Mouse (Mus musculus) G1E (cell line): Measurements from ENCODE around the gene Gm9945. TPM values are rescaled to one million over a fixed set of nuclear protein-coding genes. Genes with fewer than 3 reads are reported as not detected.

Experiments
- ATAC-seq: 2 replicates; pipeline ENCODE4 v1.8.0; 2016; ENCODE audit warnings: mild to moderate bottlenecking; ENCODE audit not compliant: insufficient number of reproducible peaks, poor library complexity, low FRiP score, severe bottlenecking; ENCODE audit errors: extremely low read depth
- DNase-seq: peaks from one replicate; pipeline ENCODE4 v3.0.0; 2012; ENCODE audit warnings: low spot score
- H3K27me3 ChIP-seq: 2 replicates; pipeline ENCODE4 v1.6.1; 2012; ENCODE audit warnings: mild to moderate bottlenecking, low read length, inconsistent platforms; ENCODE audit not compliant: insufficient read depth
- H3K36me3 ChIP-seq: replicated peaks from 2 replicates; pipeline ENCODE3; 2012; ENCODE audit warnings: mild to moderate bottlenecking, inconsistent platforms
- H3K4me1 ChIP-seq: 2 replicates; pipeline ENCODE4 v1.6.1; 2012; ENCODE audit warnings: low read depth, low read length, inconsistent platforms, mixed read lengths; ENCODE audit not compliant: insufficient read depth
- H3K4me3 ChIP-seq: 2 replicates; pipeline ENCODE4 v1.5.1; 2012; ENCODE audit warnings: low read depth, mild to moderate bottlenecking, inconsistent platforms, low read length, moderate library complexity, mixed read lengths
- H3K9me3 ChIP-seq: replicated peaks from 2 replicates; pipeline ENCODE4 v1.6.1; 2012; ENCODE audit warnings: inconsistent platforms
- CTCF ChIP-seq: IDR thresholded peaks from 2 replicates; pipeline ENCODE4 v1.5.1; 2012; ENCODE audit warnings: low read depth, low read length, inconsistent platforms, mixed read lengths
- GATA1 ChIP-seq: IDR thresholded peaks from 2 replicates; pipeline ENCODE4 v1.6.1; 2012; ENCODE audit warnings: borderline replicate concordance, low read length, inconsistent platforms, mixed read lengths
- GATA2 ChIP-seq: IDR thresholded peaks from 2 replicates; pipeline ENCODE4 v1.6.1; 2012; ENCODE audit warnings: low read depth, low read length, inconsistent platforms, borderline replicate concordance
- POLR2AphosphoS5 ChIP-seq: IDR thresholded peaks from 2 replicates; pipeline ENCODE4 v1.6.1; 2012; ENCODE audit warnings: low read depth, low read length, inconsistent platforms; ENCODE audit not compliant: insufficient replicate concordance
- TAL1 ChIP-seq: conservative IDR thresholded peaks from 2 replicates; pipeline ENCODE4 v1.6.1; 2012; ENCODE audit warnings: low read depth, low read length, inconsistent platforms, mixed read lengths
- polyA plus RNA-seq: library from polyadenylated mRNA; stranded (reverse); fragments of >175 nt; gene quantifications from 2 replicates; pipeline ENCODE4 v1.2.3, GENCODE M21; 2012
- total RNA-seq, 2 experiments: library from RNA; stranded (forward) in 1 of 2; stranded (reverse) in 1 of 2; fragments of 200-1000 nt in 1 of 2; fragments of >200 nt in 1 of 2; fragmentation: Nextera tagmentation in 1 of 2; gene quantifications; 2 replicates each; pipeline ENCODE4 v1.2.3; 2014 to 2017

Gene Gm9945
- total and polyA plus RNA-seq, 3 experiments = 0.27 to 0.76 TPM; not detected in 1

DNA sequence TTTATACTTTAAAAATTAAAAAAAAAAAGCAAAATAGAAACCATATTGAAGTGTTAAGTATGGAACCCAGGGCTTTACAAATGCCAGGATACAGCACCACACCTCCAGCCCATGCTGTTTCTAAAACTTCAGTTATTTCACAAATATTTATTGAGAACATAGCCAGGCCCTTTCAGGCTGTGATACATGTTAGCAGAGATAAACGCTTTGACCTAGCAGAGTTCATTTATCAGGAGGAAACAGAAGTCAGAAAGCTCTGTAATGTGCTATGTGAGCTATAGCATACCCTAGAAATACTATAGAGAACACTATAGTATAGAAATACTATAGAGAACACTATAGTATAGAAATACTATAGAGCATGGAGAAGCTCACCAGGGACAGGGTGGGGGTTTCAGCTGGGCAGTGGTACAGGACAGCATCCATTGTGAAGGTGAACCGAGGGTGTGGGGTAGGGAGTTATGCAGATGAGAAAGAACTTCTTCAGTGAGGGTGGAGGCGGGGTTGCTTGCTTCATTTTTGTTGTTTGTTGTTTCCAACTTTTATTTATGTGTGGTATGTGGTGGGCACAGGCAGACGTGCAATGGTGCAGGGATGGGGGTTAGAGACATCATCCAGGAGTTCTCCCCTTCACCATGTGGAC is 1.2 kb downstream of the Gm9945 start:
- TF ChIP-seq CTCF = no peak
- TF ChIP-seq POLR2AphosphoS5 = no peak
- no peak for TF ChIP-seq GATA1
- no peak for TF ChIP-seq GATA2
- peak; percentile 77 for TF ChIP-seq TAL1
- Histone ChIP-seq H3K9me3 (peaks cover 13% of the 10 kb centered on the region), H3K4me3 (no peak overlapping the region; the same call in 1 of the 2 replicates), H3K36me3 (peaks cover 12% of the 10 kb centered on the region), H3K27me3 (peaks cover 7% of the 10 kb centered on the region; the same call in 1 of the 2 replicates), H3K4me1 (peaks cover 72% of the 10 kb centered on the region)
- ATAC-seq = peak; percentile 77
- DNase-seq = peak; percentile 39

DNA sequence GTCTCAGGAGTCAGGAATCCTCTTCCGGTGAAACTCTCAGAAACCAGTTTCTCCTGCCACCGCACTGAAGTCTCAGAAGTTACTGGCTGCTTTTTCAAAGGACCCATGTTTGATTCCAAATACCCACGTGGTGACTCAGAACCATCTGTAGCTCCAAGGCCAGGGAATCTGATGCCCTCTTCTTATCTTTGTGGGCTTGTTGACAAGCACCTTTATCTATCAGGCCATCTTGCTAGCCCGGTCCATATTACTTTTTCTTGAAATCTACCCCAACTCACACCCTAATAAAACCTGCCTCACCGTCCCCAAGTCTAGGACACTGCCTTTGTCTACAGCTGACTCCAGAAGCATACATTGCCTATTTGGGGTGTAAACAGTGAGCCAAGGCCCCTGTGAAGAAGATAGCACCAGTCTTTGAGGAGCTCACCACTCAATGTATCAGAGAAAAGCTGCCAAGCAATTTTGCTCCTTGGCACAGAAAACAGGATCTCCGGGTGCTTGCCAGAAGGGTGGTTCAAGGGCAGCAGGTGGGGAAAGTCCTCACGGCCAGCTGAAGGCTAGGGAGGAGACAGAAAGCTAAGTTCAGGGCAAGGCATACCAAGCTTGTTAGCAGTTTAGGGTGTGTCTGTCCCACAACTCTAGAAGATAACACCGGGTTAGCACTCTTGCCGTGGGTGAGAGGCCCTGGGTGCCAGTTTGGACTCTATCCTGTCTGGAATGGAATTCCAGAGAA is 3.4 kb downstream of the Gm9945 start:
- no peak for TF ChIP-seq CTCF
- TF ChIP-seq TAL1 = peak; percentile 88
- no peak for TF ChIP-seq GATA1
- TF ChIP-seq POLR2AphosphoS5 = no peak
- no peak for TF ChIP-seq GATA2
- peaks cover 6% of the 10 kb centered on the region for H3K36me3 ChIP-seq
- peaks cover 76% of the 10 kb centered on the region for H3K4me1 ChIP-seq
- ATAC-seq (peak; percentile 32; the same call in 1 of the 2 replicates), DNase-seq (peak; percentile 37)
- H3K27me3 ChIP-seq = peaks cover 14% of the 10 kb centered on the region
- H3K9me3 ChIP-seq = peaks cover 12% of the 10 kb centered on the region
- H3K4me3 ChIP-seq = peak overlapping the region; percentile 27; the same call in 1 of the 2 replicates

DNA sequence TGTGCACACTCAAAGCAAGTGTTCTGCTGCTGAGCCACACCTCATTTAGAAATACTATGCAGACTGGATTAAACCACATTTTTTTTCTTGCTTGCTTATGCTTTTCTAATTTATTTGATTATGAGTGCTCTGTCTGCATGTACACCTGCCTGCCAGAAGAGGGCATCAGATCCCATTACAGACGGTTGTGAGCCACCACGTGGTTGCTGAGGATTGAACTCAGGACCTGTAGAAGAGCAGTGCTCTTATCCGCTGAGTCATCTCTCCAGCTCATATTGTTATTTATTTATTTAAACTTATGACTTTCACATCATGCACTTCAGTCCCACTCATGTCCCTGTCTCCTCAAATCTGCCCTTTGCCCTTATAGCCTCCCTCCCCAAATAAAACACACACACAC is 5.8 kb downstream of the Gm9945 start:
- Histone ChIP-seq H3K27me3 (peaks cover 7% of the 10 kb centered on the region), H3K9me3 (no peaks in the 10 kb centered on the region), H3K4me1 (peaks cover 57% of the 10 kb centered on the region), H3K4me3 (no peak overlapping the region), H3K36me3 (no peaks in the 10 kb centered on the region)
- no peak for TF ChIP-seq GATA2
- no peak for TF ChIP-seq GATA1
- 0 out of 2 replicates have a peak, but pooled peaks have one; percentile 24 for TF ChIP-seq CTCF
- DNase-seq (no peak), ATAC-seq (no peak)

DNA sequence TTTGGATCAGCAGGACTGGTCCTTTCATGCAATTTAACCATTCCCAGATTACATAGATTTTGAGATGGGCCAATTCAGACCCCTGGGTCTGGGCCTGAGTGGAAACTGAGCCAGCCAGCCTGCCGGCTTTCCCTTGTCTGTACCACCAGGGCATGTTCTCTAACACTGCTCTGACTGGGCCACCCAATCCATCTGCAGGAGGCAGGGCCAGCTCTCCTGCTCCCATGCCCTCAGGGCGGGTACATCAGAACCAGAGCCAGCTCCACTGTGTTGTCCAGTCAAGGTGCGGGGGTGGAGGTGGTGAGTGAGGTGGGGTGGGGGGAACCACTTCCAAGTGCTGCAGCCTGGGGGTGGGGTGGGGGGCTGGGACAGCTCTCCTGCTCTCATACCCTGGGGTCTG is 6.4 kb downstream of the Gm9945 start:
- no peak overlapping the region for H3K4me3 ChIP-seq
- ATAC-seq = no peak
- H3K4me1 ChIP-seq = peaks cover 52% of the 10 kb centered on the region
- H3K9me3 ChIP-seq = no peaks in the 10 kb centered on the region
- peaks cover 7% of the 10 kb centered on the region for H3K27me3 ChIP-seq
- TF ChIP-seq POLR2AphosphoS5 (no peak), GATA1 (no peak), TAL1 (no peak), GATA2 (no peak), CTCF (no peak)
- no peaks in the 10 kb centered on the region for H3K36me3 ChIP-seq
- DNase-seq = no peak

DNA sequence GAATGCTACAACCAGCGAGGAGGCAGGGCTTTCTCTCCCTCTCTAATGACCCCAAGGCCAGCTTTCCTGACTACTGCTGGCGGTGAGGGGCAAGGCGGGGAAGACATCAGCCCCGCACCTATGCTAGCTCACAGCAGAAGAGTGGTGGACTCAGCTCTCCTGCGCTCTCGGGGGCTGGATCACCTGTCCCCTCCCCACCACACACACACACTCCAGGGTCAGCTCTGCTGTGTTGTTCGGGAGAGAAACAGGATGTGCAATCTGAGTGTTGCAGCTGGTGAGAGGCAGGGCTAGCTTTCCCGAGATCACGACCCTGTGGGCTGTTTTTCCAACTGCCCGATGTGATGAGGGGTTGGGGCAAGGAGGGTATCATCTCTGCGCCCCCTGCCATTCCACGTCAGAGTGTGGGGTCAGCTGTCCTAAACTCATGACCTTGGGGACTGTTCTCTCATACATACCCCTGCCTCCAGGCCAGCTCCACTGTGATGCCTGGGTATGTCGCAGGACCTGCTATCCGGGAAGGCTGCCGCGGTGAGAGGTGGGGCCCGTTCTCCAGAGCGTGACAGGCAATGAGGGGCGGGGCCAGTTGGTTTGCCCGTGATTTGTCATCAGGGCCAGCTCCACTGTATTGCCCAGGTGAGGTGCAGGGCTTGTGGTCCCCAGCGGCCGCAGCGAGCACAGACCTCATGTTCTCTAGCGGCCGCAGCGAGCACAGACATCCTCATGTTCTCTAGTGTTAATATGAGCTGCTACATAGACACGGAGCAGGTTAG is 7.0 kb downstream of the Gm9945 start:
- Histone ChIP-seq H3K4me1 (peaks cover 46% of the 10 kb centered on the region), H3K36me3 (no peaks in the 10 kb centered on the region), H3K4me3 (peak overlapping the region; percentile 10; the same call in 1 of the 2 replicates), H3K9me3 (no peaks in the 10 kb centered on the region), H3K27me3 (peaks cover 7% of the 10 kb centered on the region)
- DNase-seq (no peak), ATAC-seq (no peak)
- no peak for TF ChIP-seq GATA2
- TF ChIP-seq GATA1 = no peak
- no peak for TF ChIP-seq POLR2AphosphoS5
- no peak for TF ChIP-seq TAL1
- no peak for TF ChIP-seq CTCF

DNA sequence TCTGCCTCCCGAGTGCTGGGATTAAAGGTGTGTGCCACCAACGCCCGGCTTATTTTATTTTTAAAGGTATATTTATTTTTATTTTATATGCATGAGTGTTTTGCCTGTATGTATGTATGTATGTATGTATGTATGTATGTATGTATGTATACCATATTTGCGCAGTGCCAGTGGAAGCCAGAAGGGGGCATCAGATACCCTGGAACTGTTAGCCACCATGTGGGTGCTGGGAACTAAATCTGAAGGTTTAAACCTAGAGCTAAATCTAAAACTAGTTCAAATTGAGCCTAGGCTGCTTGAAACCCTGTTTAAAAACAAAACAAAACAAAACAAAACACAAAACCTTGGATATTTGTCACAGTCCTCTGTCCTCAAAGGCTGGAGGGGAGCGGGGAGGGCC is 9.0 kb downstream of the Gm9945 start:
- Histone ChIP-seq H3K36me3 (no peaks in the 10 kb centered on the region), H3K4me3 (no peak overlapping the region), H3K4me1 (peaks cover 33% of the 10 kb centered on the region), H3K27me3 (peaks cover 7% of the 10 kb centered on the region), H3K9me3 (no peaks in the 10 kb centered on the region)
- DNase-seq = no peak
- TF ChIP-seq POLR2AphosphoS5 (no peak), GATA2 (no peak), GATA1 (no peak), CTCF (no peak), TAL1 (no peak)
- no peak for ATAC-seq
